Mouse (Mus musculus): ENCODE results near the gene Ipo11. TPM values are rescaled to one million over a fixed set of nuclear protein-coding genes. Genes with fewer than 3 reads are reported as not detected.

The Ipo11 gene
- polyA plus RNA-seq (2016; fragmentation: Nextera tagmentation; extraction: Ambion mirVana): 61.4 and 65.9 TPM in 2 replicates

DNA sequence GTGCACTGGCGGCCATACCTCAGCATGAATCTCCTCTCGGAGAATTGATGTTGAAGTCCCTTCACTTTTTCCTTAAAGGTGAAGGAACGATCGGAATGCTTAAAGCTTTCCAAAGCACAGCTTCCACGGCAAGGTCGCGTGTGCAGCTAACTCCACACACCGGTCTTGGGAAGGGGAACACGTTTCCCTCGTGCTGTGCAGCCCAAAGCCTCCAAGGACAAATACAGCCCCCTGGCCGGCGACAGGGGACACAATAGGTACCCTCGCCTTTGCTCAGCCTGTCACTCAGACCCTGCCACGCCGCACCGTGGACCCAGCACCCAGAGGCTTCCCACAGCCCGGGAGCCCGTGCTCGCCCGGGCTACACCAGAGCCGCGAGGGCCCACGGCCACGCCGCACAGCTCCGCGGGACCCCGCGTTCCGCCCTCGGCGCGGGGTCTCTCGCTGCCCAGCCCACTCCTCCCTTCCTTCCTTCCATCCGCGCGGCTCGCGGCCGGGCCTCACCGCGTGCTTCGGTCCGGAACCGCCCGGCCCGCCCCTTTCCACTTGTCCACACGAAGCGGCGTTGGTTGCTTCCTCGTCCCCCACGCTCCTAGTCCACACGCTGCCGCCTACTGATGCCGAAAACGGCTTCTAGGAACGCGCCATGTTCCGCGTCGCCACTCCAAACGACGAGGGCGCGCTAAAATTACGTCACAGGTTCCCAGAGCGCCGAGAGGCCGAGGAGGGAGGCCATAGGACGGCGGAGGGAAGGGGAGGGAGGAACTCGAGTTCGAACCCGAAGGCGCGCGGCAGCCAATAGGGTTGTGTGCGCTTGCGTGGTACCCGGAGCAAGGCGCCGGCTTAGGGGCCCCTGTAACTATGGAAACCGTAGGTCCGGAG lies at the start of gene Ipo11:
Gene Ipo11, minus strand, starts transcription at position 703 of the 882 bp plus-strand sequence.
- Histone ChIP-seq H3K9me3 (replicated peaks) (0 out of 2 replicates have a peak, but pooled peaks cover 3% of the 10 kb centered on the region), H3K9ac (peak within 1 kb of the TSS; percentile 97), H3K27ac (peak within 1 kb of the TSS; percentile 87), H3K27me3 (replicated peaks) (no peaks in the 10 kb centered on the region), H3K36me3 (0 out of 2 replicates have a peak, but pooled peaks cover 2% of the 10 kb centered on the region), H3K4me1 (peaks cover 41% of the 10 kb centered on the region), H3K4me2 (peak within 1 kb of the TSS; percentile 84), H3K4me3 (peak within 1 kb of the TSS; percentile 100)
- ATAC-seq: peak; percentile 97
- under 1% methylated on average over 84 of the region's 84 CpGs for WGBS (ENCODE audit: insufficient replicate concordance)

DNA sequence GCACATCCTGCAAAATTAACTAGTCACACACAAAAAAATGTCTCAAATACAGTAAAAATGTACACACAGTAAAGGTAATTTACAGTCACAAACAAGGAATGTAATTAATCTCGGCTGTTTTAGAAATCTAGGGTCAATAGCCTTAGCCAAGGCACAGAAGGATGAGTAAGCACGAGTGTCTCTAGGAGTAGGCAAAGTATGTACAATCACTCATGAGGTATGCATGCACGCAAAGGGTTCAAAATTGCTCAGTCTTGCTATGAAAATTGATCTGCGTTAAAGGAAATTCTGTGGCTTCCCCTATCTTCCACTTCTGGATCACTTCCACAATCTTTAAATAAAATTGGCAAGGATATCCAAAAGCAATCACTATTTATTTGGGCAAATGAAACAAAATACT lies 24.7 kb upstream of the Ipo11 start:
- Histone ChIP-seq H3K27me3 (replicated peaks) (no peaks in the 10 kb centered on the region), H3K4me3 (no peak overlapping the region), H3K27ac (no peak overlapping the region), H3K36me3 (peaks cover 74% of the 10 kb centered on the region), H3K4me2 (no peak overlapping the region), H3K9ac (no peak overlapping the region), H3K4me1 (no peaks in the 10 kb centered on the region), H3K9me3 (replicated peaks) (no peaks in the 10 kb centered on the region)
- 89% methylated on average over 4 of the region's 4 CpGs for WGBS (ENCODE audit: insufficient replicate concordance)
- ATAC-seq: no peak

DNA sequence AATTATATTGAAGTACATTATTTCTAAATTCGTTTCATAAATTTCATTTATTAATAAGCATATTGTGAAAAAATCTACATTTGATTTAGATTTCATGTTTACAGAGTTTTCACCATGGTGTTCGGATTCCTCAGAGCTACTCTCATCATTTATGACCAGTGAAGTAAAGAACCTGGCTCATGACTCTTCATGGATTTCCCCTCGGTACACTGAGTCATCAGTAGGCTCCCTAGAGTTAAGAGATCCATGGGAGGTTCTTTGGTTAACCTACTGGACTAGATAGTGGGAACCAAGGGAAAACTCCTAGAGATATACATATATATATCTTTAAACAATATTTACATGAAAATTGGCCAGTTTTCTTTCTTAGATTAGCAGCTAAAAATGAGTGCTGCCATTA lies 23.8 kb upstream of the Ipo11 start:
- no peaks in the 10 kb centered on the region for H3K9me3 ChIP-seq (replicated peaks)
- no peaks in the 10 kb centered on the region for H3K27me3 ChIP-seq (replicated peaks)
- 84% methylated on average over 3 of the region's 3 CpGs for WGBS (ENCODE audit: insufficient replicate concordance)
- H3K4me2 ChIP-seq: no peak overlapping the region
- H3K4me3 ChIP-seq: no peak overlapping the region
- peaks cover 78% of the 10 kb centered on the region for H3K36me3 ChIP-seq
- no peak overlapping the region for H3K9ac ChIP-seq
- no peaks in the 10 kb centered on the region for H3K4me1 ChIP-seq
- no peak overlapping the region for H3K27ac ChIP-seq
- ATAC-seq: no peak

DNA sequence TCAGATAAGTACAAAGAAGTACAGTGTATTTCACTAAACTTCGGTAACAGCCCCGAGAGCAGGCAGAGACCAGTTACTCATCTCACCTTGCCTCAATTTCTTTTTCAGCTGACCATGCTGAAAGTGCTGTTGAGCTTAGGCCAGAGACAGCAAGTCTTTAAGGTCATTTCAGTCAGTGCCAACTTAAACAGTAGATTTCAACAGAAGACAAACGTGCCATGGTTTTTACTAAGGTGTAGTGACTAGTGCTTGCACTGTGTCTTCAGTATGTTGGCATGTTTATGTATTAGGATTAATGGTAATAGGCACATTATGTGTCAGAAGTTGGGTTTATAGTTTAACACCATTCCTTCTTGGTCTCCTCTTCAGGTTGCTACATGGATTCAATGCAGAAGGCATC lies 21.5 kb upstream of the Ipo11 start:
- Histone ChIP-seq H3K9me3 (replicated peaks) (no peaks in the 10 kb centered on the region), H3K27ac (no peak overlapping the region), H3K4me2 (no peak overlapping the region), H3K4me1 (no peaks in the 10 kb centered on the region), H3K4me3 (no peak overlapping the region), H3K36me3 (peaks cover 81% of the 10 kb centered on the region), H3K9ac (no peak overlapping the region), H3K27me3 (replicated peaks) (no peaks in the 10 kb centered on the region)
- ATAC-seq: no peak
- 87% methylated on average over 3 of the region's 3 CpGs for WGBS (ENCODE audit: insufficient replicate concordance)

DNA sequence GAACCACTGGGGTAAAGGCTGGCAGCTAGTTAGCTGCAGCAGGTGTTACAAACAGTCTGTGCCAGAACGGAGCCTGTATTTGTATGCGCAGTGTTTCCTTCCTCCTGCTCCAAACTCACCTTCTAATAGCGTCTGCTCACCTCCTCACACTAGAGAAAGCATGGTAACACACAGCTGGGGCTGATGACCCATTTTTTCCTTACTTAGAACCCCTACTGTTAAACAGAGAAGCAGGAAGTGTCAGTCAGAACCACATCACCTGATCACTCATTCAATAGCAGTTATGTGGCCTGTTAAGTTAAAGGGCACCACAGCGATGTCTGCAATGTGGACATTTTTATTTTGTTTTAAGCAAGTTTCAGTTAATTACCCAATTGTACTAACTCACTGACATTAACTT lies 20.8 kb upstream of the Ipo11 start:
- Histone ChIP-seq H3K36me3 (peaks cover 81% of the 10 kb centered on the region), H3K27me3 (replicated peaks) (no peaks in the 10 kb centered on the region), H3K9ac (no peak overlapping the region), H3K4me2 (no peak overlapping the region), H3K4me3 (no peak overlapping the region), H3K4me1 (no peaks in the 10 kb centered on the region), H3K9me3 (replicated peaks) (no peaks in the 10 kb centered on the region), H3K27ac (no peak overlapping the region)
- 83% methylated on average over 4 of the region's 4 CpGs for WGBS (ENCODE audit: insufficient replicate concordance)
- no peak for ATAC-seq

DNA sequence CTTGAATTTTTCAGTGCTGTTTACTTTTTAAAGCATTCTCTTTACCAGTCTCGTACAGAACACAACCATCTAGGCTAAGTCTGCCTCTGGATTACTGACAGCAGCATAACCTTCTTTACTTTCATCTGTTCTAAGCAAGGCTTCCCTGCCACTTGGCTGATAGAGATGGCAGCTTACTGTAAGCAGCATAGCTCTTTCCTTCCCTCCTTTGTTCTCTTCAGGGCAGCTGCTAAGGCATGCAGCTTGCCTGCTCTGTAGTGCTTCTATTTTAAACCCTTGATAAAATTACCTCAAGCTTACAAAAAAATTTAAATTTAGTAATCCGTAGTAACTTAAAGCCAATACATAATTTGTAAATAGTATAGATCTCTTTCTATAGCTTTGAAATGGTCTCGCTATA lies 18.1 kb upstream of the Ipo11 start:
- no peak overlapping the region for H3K4me2 ChIP-seq
- H3K36me3 ChIP-seq: peaks cover 84% of the 10 kb centered on the region
- no peak for ATAC-seq
- 81% methylated on average over 3 of the region's 3 CpGs for WGBS (ENCODE audit: insufficient replicate concordance)
- no peak overlapping the region for H3K9ac ChIP-seq
- H3K9me3 ChIP-seq (replicated peaks): no peaks in the 10 kb centered on the region
- H3K4me1 ChIP-seq: 0 out of 2 replicates have a peak, but pooled peaks cover 1% of the 10 kb centered on the region
- H3K4me3 ChIP-seq: no peak overlapping the region
- H3K27me3 ChIP-seq (replicated peaks): no peaks in the 10 kb centered on the region
- H3K27ac ChIP-seq: no peak overlapping the region

DNA sequence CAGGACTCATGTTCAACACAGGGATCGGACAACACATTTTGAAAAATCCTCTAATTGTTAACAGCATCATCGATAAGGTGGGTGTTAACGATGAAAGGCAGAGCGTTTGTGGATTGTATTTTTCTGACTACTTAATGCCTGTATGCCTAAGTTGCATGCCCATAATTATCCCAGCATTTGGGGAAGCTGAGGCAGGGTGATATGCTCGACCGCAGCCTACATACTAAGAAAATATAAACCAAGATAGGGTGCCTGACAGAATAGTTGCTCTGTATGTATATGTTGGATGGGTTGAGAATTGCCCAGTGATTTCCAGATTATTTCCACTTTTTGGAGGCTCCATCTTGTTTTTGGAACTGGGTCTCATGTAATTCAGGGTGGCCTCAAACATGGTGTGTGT lies 10.8 kb upstream of the Ipo11 start:
- ATAC-seq: no peak
- H3K9me3 ChIP-seq (replicated peaks): no peaks in the 10 kb centered on the region
- H3K4me3 ChIP-seq: peak overlapping the region; percentile 96
- peak overlapping the region; percentile 72; the same call in 1 of the 2 replicates for H3K27ac ChIP-seq
- H3K36me3 ChIP-seq: peaks cover 38% of the 10 kb centered on the region
- H3K27me3 ChIP-seq (replicated peaks): no peaks in the 10 kb centered on the region
- H3K9ac ChIP-seq: peak overlapping the region; percentile 92
- WGBS (ENCODE audit: insufficient replicate concordance): under 1% methylated on average over 6 of the region's 6 CpGs
- H3K4me2 ChIP-seq: peak overlapping the region; percentile 86
- H3K4me1 ChIP-seq: peaks cover 31% of the 10 kb centered on the region

DNA sequence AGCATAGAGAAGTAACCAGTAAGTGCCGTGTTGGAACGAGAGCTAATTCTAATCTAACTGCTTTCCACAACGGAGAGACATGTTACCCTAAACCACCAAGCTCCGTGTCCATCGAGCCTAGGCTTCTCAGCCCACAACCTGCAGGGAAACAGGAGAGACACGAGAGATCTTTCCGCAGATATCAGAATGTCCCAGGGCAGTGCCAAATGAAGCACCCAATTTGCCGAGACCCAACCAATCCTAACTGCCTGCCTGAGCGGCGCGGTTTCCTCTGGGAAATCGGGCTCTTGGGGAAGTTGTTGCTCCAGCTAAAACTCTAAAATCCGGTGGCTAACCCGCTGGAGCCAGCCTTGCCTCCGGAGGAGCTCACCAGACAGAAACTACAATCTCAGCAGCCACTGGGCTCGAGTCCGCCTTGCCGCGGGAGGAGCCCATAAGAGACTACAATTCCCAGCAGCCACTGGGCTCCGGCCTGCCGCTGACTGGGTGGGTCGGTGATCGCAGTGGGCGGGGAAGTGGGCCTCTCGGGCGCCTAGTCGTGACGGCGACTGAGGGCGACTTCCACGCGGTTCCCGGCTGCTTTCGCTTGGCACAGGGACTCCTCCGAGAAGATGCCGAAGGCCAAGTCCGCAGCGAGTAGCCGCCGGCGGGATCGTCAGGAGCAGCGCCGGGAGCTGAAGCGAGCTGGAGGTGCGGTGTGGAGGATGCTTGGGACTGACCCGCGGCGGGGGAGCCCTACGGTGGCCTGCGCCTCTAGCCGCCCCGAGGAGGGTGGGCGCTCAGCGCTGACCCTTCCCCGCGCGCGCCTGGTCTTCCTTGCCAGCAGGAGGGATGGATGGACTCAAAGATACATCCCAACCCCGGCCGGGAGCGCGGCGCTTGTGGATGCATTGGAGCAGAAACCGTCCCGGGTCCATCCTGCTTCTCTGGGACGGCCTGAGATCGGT lies 10.1 kb upstream of the Ipo11 start, which contains the start of gene Dimt1:
Gene Dimt1, plus strand, starts transcription at position 534 of the 947 bp plus-strand sequence.
- H3K36me3 ChIP-seq: peaks cover 31% of the 10 kb centered on the region
- peaks cover 31% of the 10 kb centered on the region for H3K4me1 ChIP-seq
- no peaks in the 10 kb centered on the region for H3K27me3 ChIP-seq (replicated peaks)
- no peaks in the 10 kb centered on the region for H3K9me3 ChIP-seq (replicated peaks)
- H3K4me2 ChIP-seq: peak within 1 kb of the TSS; percentile 86
- peak; percentile 99 for ATAC-seq
- peak within 1 kb of the TSS; percentile 96 for H3K4me3 ChIP-seq
- peak within 1 kb of the TSS; percentile 92 for H3K9ac ChIP-seq
- H3K27ac ChIP-seq: peak within 1 kb of the TSS; percentile 72
- WGBS (ENCODE audit: insufficient replicate concordance): under 1% methylated on average over 67 of the region's 68 CpGs

DNA sequence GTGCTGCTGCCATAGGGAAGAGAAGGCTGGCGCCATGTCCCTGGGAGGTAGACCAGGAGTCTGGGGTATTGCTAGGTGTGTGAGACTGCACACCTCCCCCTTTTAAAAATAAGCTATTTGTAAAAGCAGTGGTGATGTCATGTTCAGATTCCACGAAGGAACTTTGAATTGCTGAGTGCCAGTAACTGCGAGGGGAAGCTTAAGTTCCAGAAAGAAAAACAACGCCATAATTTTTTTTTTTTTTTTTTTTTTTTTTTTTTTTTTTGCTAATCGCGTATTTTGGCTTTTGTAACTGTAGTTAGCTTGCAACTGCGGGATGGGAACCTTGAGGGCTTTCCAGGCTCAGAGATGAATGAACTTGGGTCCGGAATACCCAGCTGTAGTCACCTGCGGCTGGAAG lies 8.8 kb upstream of the Ipo11 start:
- 71% methylated on average over 9 of the region's 9 CpGs for WGBS (ENCODE audit: insufficient replicate concordance)
- Histone ChIP-seq H3K9me3 (replicated peaks) (0 out of 2 replicates have a peak, but pooled peaks cover 4% of the 10 kb centered on the region), H3K9ac (no peak overlapping the region), H3K27me3 (replicated peaks) (no peaks in the 10 kb centered on the region), H3K36me3 (peaks cover 17% of the 10 kb centered on the region), H3K27ac (no peak overlapping the region), H3K4me2 (no peak overlapping the region), H3K4me1 (peaks cover 31% of the 10 kb centered on the region), H3K4me3 (no peak overlapping the region)
- ATAC-seq: no peak

DNA sequence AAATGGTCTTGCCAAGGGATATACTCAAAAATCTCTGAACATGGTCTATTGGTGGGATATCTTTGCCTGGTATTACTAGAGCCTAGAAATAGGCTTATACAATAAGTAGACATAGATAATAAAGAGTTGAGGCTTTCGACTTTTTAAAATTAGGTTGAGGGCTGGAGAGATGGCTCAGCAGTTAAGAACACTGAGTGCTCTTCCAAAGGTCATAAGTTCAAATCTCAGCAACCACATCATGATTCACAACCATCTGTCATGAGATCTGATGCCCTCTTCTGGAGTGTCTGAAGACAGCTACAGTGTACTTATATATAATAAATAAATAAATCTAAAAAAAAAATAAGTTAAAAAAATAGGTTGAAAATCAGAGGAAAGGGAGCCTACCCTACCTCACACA lies 6.0 kb upstream of the Ipo11 start:
- WGBS (ENCODE audit: insufficient replicate concordance): 62% methylated on average over 1 of the region's 1 CpGs
- H3K9ac ChIP-seq: no peak overlapping the region
- H3K4me3 ChIP-seq: no peak overlapping the region
- H3K9me3 ChIP-seq (replicated peaks): 0 out of 2 replicates have a peak, but pooled peaks cover 4% of the 10 kb centered on the region
- no peak overlapping the region for H3K4me2 ChIP-seq
- H3K4me1 ChIP-seq: peaks cover 10% of the 10 kb centered on the region; the same call in 1 of the 2 replicates
- ATAC-seq: no peak
- no peak overlapping the region for H3K27ac ChIP-seq
- no peaks in the 10 kb centered on the region for H3K27me3 ChIP-seq (replicated peaks)
- no peaks in the 10 kb centered on the region for H3K36me3 ChIP-seq

DNA sequence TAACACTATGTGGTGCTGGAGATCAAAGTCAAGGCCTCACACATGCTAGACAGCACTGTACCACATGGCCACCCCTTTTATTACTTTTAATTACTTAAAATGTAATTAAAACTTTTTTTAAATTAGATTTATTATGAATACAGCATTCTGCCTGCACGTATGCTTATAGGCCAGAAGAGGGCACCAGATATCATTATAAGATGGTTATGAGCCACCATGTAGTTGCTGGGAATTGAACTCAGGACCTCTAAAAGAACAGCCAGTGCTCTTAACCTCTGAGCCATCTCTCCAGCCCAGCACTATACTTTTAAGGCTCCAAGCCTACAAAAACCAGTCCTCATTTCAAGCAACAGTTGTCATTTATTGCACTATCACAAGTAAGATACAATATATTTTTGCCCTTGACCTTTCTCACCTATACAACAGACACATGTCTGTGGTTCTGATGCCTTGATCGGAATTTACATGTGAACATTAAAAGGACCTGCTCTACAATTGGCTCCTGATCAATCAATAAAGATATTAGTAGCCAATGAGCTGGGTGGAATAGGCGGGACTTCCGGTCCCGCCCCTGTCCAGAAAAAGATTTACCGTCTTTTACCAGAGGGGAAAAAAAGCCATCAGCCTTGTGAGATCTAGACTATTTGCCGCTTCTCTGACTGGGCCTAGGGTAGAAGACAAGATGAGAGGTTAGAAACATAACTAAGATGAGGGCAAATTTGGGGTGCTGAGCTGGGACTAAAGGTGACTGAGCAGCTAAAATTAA lies 4.6 kb upstream of the Ipo11 start:
- H3K9me3 ChIP-seq (replicated peaks): 0 out of 2 replicates have a peak, but pooled peaks cover 4% of the 10 kb centered on the region
- H3K9ac ChIP-seq: no peak overlapping the region
- no peaks in the 10 kb centered on the region for H3K36me3 ChIP-seq
- peaks cover 10% of the 10 kb centered on the region for H3K4me1 ChIP-seq
- no peak overlapping the region for H3K4me3 ChIP-seq
- H3K27ac ChIP-seq: no peak overlapping the region
- H3K4me2 ChIP-seq: no peak overlapping the region
- ATAC-seq: no peak
- H3K27me3 ChIP-seq (replicated peaks): no peaks in the 10 kb centered on the region
- WGBS (ENCODE audit: insufficient replicate concordance): 31% methylated on average over 7 of the region's 7 CpGs
